Mouse (Mus musculus) Patski (cell line): ENCODE data around the gene Ptprm. TPM values are rescaled to one million over a fixed set of nuclear protein-coding genes. Genes with fewer than 3 reads are reported as not detected.

ENCODE experiments used
- ATAC-seq: fragments of 100-300 bp; one replicate; pipeline ENCODE4 v1.8.0; 2021
- CTCF ChIA-PET: fragments of 350-600 bp; sonication (Branson Sonifier 250); formaldehyde crosslinking; loops from one replicate; lab custom pipeline; 2022; ENCODE audit warnings: inconsistent platforms; lab: Charles Lee
- POLR2A ChIA-PET: fragments of 350-600 bp; sonication (Branson Sonifier 250); formaldehyde crosslinking; loops from one replicate; lab custom pipeline; 2022; ENCODE audit warnings: antibody characterized with exemption, inconsistent platforms; lab: Charles Lee
- DNase-seq: peaks from one replicate; pipeline ENCODE4 v3.0.0-alpha.2; 2011; ENCODE audit warnings: low read depth, low spot score
- H3K27me3 ChIP-seq: fragments of 371-371 bp; one replicate; pipeline ENCODE4 v1.5.1; 2021
- CTCF ChIP-seq: fragments of 100-300 bp; IDR thresholded peaks from one replicate; pipeline ENCODE4 v1.5.1; 2021
- in situ Hi-C: fragments of 300-500 bp; cut with MboI; formaldehyde crosslinking; loops from 3 replicates; pipeline ENCODE4 v1.11.1; 2018; ENCODE audit warnings: low pct_unique_long_range_greater_than_20kb, mixed read lengths
- polyA plus RNA-seq: library from polyadenylated mRNA; unstranded; gene quantifications from one replicate; pipeline ENCODE4 v1.2.3, GENCODE M21; 2021

Gene Ptprm
- polyA plus RNA-seq, 1 experiment from 2014 or later, result 43.7 TPM

DNA sequence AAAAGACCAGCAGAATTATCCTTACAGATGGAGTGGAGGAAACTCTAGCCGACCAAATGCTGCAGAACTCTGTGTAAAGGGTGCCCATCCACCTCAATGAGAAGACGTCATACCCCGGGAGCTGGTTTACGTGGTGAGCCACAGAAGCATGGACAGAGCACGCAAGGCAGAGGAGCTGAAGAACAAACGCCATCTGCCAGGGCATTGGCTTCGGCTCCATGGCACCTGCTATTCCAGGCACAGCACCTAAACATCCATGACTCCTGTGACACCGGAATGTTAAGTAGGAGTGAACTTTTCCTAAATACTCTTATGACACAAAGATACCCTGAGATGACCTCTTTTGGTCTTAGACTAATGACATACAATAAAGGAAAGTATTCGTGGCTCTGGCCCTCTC is 327.0 kb downstream of the Ptprm start:
- POLR2A ChIA-PET, result no interaction called here
- CTCF ChIA-PET, result no interaction called here
- TF ChIP-seq CTCF, result no peak
- no peak for ATAC-seq
- in situ Hi-C loops, result no loop called here
- no peak for DNase-seq
- no peaks in the 10 kb centered on the region for H3K27me3 ChIP-seq

DNA sequence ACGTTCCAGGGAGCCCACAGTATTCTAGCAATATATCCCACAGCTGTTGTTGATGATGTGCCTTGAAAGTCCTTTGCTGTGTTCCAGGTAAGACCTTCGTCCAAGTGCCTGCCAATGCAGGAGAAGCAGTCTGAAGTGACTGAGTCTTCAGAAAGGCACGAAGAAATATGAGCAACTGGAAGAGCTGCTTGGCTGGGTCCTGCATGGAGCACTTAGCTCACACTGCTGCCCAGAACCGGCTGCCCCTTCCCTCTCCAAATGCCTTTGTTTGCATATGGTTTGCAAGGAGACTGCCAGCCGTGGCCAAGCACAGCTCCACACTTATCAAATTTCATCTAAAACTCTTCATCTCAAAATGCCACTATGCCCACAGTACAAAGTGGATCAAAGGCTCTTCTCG is 337.8 kb downstream of the Ptprm start:
- POLR2A ChIA-PET, result no interaction called here
- TF ChIP-seq CTCF, result no peak
- no peak for DNase-seq
- CTCF ChIA-PET, result interaction anchor here (1.3 to 1.5 kb wide), 2 partner anchors 13 to 17 kb away, joined by 3 read pairs; no protein-coding TSS in a partner anchor
- in situ Hi-C loops, result no loop called here
- H3K27me3 ChIP-seq, result no peaks in the 10 kb centered on the region
- ATAC-seq, result no peak

DNA sequence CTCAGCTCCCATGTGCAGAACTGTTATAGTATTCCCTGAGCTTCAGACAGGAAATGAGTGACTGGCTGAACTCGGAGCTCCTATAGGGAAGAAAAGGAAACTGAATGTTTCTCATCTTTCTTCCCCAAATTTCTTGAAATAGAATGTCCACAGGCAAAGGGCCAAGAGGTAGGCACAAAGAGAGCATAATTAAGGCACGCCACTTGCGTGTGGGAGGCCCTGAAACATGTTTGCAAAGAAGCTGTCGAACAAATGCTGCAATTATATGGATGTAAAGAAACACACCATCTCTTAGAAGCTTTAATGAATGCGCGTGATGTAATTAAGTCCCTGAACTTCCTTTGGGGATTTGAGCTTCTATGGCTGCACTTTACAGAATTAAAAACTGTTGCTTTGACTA is 341.0 kb downstream of the Ptprm start:
- in situ Hi-C loops, result no loop called here
- CTCF ChIA-PET, result no interaction called here
- TF ChIP-seq CTCF, result no peak
- no peak for DNase-seq
- no peaks in the 10 kb centered on the region for H3K27me3 ChIP-seq
- POLR2A ChIA-PET, result no interaction called here
- ATAC-seq, result no peak

DNA sequence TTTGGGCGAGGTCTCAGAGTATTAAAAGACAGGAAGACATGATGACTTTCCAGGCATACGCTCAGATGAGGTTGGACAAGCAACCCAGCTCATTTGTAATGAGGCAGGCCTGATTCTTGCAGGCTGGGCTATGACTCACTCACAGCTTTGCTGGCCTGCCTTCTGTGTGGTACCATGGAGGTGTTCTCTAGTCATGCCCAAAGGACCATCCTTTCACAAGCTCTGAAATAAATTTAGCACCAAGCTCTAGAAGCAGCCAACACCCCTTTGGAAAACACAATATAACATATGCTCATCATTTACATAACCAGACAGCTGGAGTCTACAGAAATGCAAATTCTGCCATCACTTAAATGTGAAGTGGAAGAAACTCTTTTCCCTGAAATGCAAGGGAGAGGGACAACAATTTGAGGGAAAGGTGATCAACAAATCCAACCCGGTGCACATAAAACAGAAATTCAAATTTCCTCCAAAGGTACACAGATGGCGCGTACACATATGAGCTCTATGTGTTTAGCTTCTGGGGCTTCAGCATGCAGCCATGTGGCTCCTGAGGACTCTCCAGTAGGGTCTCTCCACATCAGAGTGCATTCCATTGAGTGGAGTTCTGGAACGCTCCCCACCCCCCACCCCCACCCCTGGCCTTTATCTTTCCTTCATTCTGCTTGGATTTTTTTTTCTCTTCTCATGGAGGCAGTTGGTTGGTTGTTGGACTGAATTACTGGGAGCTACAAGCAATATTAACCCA is 342.2 kb downstream of the Ptprm start:
- POLR2A ChIA-PET, result no interaction called here
- no peak for TF ChIP-seq CTCF
- CTCF ChIA-PET, result no interaction called here
- no peak for DNase-seq
- H3K27me3 ChIP-seq, result no peaks in the 10 kb centered on the region
- ATAC-seq, result no peak
- in situ Hi-C loops, result no loop called here

DNA sequence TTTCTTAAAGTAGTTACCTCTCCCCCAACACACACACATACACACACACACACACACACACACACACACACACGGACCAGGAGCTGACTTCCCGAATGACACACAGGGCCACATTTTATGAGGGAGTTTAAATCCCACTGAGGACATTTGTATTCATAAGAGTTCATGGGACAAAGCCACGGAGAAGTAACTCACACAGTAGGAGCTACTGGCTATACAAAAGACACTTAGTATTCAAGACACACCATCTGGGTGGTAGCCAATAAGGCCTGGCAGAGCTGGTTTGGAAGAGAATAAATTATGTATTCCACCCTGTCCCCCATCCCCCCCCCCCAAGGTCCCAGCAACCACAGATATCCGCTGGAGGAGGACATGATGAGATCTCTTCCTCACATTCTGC is 344.1 kb downstream of the Ptprm start:
- TF ChIP-seq CTCF, result no peak
- no peak for ATAC-seq
- in situ Hi-C loops, result no loop called here
- CTCF ChIA-PET, result no interaction called here
- H3K27me3 ChIP-seq, result no peaks in the 10 kb centered on the region
- POLR2A ChIA-PET, result no interaction called here
- DNase-seq, result no peak

DNA sequence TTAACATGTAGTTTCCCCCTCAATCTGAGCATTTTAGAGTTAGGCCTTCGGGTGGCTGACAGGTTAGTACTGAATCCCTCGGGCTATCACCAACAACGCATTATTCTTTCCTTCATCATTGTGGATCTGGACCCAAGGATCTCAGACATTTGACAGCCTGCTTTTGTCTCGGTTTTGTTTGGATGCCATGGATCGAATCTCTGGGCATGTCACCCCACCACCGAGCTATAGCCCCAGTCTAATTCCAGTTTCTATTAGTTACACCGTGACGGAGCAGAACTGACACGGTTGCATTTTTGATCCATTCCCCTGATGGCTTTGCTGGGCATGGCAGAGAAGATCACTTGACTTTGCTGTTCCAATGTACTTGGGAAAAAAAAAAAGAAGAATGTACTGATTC is 346.1 kb downstream of the Ptprm start:
- DNase-seq (no peak), ATAC-seq (no peak)
- H3K27me3 ChIP-seq, result no peaks in the 10 kb centered on the region
- ChIA-PET POLR2A (interaction anchor here (0.9 kb wide), 1 partner anchor 980 kb away, joined by 3 read pairs; no protein-coding TSS in a partner anchor), CTCF (no interaction called here)
- no peak for TF ChIP-seq CTCF
- in situ Hi-C loops, result no loop called here

DNA sequence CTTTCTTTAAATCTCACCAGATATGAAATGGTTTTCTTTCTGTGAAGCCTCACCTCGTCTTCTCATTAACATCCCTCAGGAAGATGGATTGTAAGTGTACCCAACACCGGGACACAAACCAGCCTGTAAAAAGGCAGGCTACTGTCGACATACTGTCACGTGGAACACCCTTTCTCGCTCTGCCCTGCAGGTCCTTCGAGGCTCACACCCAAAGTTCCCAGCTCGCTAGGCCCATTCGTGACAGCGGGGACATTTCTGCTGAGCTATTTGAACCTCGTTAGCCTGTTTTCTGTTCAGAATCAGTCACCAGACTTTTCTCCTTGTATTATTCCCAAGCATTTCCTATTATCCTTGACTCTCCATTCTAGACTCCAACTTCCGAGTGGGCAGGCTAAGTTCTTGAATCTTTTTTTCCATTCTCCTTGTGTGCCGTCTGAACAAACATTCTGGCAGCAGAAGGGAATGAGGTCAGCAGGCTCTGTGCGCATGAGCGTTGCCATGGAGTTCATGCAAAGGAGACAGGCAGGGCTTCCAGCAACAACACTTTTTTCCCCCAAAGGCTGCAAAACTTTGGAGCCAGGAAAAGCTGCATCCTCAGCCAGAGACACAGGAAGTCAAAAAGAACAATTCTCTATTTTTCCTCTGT is 347.4 kb downstream of the Ptprm start:
- no peak for TF ChIP-seq CTCF
- in situ Hi-C loops, result no loop called here
- no peaks in the 10 kb centered on the region for H3K27me3 ChIP-seq
- ATAC-seq (no peak), DNase-seq (no peak)
- ChIA-PET POLR2A (interaction anchor here (0.6 kb wide), 1 partner anchor 16 kb away, joined by 4 read pairs; no protein-coding TSS in a partner anchor), CTCF (interaction anchor here (0.9 to 1.0 kb wide), 2 partner anchors 8 to 12 kb away, joined by 3 to 4 read pairs; no protein-coding TSS in a partner anchor)

DNA sequence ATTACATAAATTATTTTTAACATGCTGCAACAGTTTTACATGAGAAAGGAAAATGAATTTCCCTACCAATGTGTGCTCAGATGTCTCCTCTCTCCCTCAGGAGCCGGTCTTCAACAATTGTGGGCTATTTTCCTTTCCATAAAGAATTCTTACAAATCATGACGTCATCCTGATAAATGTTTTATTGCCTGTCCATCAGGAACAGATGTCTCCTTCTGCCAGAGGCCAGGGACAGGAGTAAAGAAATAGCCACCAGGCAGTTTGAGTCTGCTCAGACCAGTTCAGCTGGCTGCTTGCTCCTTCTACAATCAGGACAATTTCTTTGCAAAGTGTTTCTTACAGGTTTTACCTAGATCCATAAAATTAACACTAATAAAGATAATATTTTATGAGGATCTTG is 357.4 kb downstream of the Ptprm start:
- in situ Hi-C loops, result loop anchor here (5.0 kb wide), 1 partner anchor 40 kb away; no protein-coding TSS in a partner anchor
- ChIA-PET CTCF (no interaction called here), POLR2A (no interaction called here)
- no peak for DNase-seq
- no peaks in the 10 kb centered on the region for H3K27me3 ChIP-seq
- no peak for ATAC-seq
- TF ChIP-seq CTCF, result no peak

DNA sequence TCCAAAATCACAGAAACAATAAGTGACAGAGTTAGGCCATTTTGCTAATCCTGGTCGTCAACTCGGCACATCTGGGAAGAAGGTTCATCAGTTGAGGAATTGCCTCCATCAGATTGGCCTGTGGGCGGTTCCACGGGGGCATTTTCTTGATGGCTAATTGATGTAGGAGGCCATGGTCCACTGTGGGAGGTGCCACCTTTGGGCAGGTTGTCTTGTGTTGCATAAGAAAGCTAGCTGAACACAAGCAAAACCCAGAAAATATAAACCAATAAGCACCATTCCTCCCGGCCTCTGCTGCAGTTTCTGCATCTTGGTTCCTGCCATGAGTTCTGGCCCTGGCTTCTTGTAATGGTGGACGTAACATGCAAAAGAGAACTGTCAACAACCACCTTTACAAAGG is 358.2 kb downstream of the Ptprm start:
- DNase-seq (no peak), ATAC-seq (no peak)
- POLR2A ChIA-PET, result no interaction called here
- CTCF ChIA-PET, result no interaction called here
- no peaks in the 10 kb centered on the region for H3K27me3 ChIP-seq
- in situ Hi-C loops, result loop anchor here (5.0 kb wide), 1 partner anchor 41 kb away; no protein-coding TSS in a partner anchor
- no peak for TF ChIP-seq CTCF

DNA sequence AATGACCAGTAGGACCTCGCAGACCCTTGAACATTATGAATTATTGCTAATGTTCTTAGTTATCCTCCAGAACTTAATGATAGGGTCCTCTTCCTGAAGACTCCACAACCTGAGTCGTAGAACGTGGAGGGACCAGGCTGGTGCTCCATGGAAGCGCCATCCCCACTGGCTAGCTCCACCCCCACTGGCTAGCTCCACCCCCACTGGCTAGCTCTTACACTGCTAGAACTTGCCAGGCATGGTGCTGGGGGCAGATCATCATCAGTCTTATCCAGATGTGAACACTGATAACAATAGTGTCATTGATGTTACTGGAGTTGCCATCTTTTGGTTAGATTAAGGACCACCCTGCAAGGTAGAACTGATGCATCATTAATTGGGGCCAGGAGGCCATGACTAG is 362.4 kb downstream of the Ptprm start:
- CTCF ChIA-PET, result interaction anchor here (1.0 kb wide), 1 partner anchor 27 kb away, joined by 3 read pairs; no protein-coding TSS in a partner anchor
- no peaks in the 10 kb centered on the region for H3K27me3 ChIP-seq
- TF ChIP-seq CTCF, result no peak
- POLR2A ChIA-PET, result no interaction called here
- in situ Hi-C loops, result no loop called here
- DNase-seq (no peak), ATAC-seq (no peak)

DNA sequence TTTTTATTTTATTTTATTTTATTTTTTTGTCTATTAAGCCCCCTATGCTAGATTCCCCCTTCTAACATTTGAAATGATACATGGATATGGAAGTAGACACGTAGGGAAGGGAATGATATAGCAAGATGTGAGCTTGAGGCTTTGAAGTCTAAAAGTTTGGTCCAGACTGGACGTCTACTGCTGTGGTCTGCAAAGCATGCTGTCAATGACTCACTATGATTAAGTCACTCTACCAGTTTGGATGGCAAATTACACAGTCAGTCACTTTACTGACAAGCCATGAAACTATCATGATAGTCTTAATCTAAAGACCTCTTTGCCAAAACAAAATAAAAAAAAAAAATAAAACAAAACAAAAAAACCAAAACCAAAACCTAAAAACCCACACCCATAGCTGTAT is 363.5 kb downstream of the Ptprm start:
- in situ Hi-C loops, result no loop called here
- no peak for DNase-seq
- H3K27me3 ChIP-seq, result no peaks in the 10 kb centered on the region
- POLR2A ChIA-PET, result interaction anchor here (0.6 kb wide), 1 partner anchor 15 kb away, joined by 4 read pairs; no protein-coding TSS in a partner anchor
- CTCF ChIA-PET, result no interaction called here
- ATAC-seq, result no peak
- no peak for TF ChIP-seq CTCF
